Mouse (Mus musculus): Measurements from ENCODE around the gene Nek7.

DNA sequence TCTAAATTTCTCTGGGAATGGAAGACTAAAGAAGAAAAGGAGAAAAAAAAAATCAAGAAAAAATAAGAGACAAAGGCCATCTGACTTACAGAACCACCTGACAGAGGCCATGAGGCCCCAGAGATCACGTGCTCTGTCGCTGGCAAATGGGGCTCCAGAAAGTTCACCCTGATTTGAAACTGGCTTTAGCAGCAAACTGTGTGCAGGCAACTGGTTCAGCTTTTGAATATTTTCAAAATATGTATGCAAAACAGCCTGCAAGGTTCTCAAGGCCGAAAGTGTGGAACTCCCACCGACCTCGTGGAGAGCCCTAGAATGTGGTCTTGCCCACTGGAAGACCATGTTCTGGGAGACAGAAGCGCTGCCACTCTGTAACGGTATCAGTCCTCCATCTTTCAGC is 11.6 kb downstream of the Nek7 start:
- TF ChIP-seq RAD21 (IDR thresholded peaks at IDR 0.05; ENCODE audit: low read depth, low read length) (no peak), ZNF384 (IDR thresholded peaks at IDR 0.05; ENCODE audit: low read depth, low read length) (peak; percentile 79), POLR2A (IDR thresholded peaks at IDR 0.05; ENCODE audit: low read depth, low read length) (peak; percentile 67), ETS1 (conservative IDR thresholded peaks at IDR 0.05; ENCODE audit: low read depth, low read length) (peak; percentile 68), CTCF (conservative IDR thresholded peaks at IDR 0.05 in 1 of 2, IDR thresholded peaks at IDR 0.05 in 1 of 2; ENCODE audit: low read depth in 2 of 2, low read length in 2 of 2) (no peak), HCFC1 (IDR thresholded peaks at IDR 0.05; ENCODE audit: low read depth, low read length) (no peak; the same call in 1 of the 2 replicates), CHD2 (IDR thresholded peaks at IDR 0.05; ENCODE audit: low read length) (0 out of 2 replicates have a peak, but pooled peaks have one; percentile 24), ZKSCAN1 (IDR thresholded peaks at IDR 0.05; ENCODE audit: borderline replicate concordance, low read depth, low read length) (no peak), EP300 (IDR thresholded peaks at IDR 0.05; ENCODE audit: low read length) (peak; percentile 69; the same call in 1 of the 2 replicates), GABPA (IDR thresholded peaks at IDR 0.05; ENCODE audit: insufficient replicate concordance, low read depth, low read length) (no peak), NELFE (IDR thresholded peaks at IDR 0.05; ENCODE audit: low read depth, low read length) (peak; percentile 20; the same call in 1 of the 2 replicates), USF1 (IDR thresholded peaks at IDR 0.05; ENCODE audit: low read depth, low read length) (peak; percentile 93)

Measured in CH12.LX (cell line).